Mouse (Mus musculus) MEL (cell line): ENCODE measurements around the gene Rangap1. TPM values are rescaled to one million over a fixed set of nuclear protein-coding genes. Genes with fewer than 3 reads are reported as not detected.

ENCODE experiments used
- DNase-seq: peaks from one replicate; pipeline ENCODE4 v3.0.0; 2011; ENCODE audit warnings: low read depth, low spot score
- H3K27ac ChIP-seq: 2 replicates; pipeline ENCODE4 v1.5.1; 2012; ENCODE audit warnings: low read depth, mild to moderate bottlenecking, control low read depth, low read length, moderate library complexity; ENCODE audit not compliant: control insufficient read depth
- H3K27me3 ChIP-seq, 2 experiments: fragments of 150-350 bp in 1 of 2; sonication (generic) in 1 of 2; 2 replicates each; pipeline ENCODE4 v1.6.1; 2012; ENCODE audit warnings: low read length in 2 of 2, mild to moderate bottlenecking in 2 of 2, improper control_type of control experiment in 1 of 2, moderate library complexity in 1 of 2; ENCODE audit not compliant: insufficient read depth in 2 of 2, control insufficient read depth in 1 of 2
- H3K36me3 ChIP-seq, 2 experiments: 2 replicates each; pipeline ENCODE4 v1.6.1; 2012 to 2014; ENCODE audit warnings: low read length in 2 of 2, improper control_type of control experiment in 1 of 2, inconsistent platforms in 1 of 2, mild to moderate bottlenecking in 1 of 2; ENCODE audit not compliant: insufficient read depth in 2 of 2, control insufficient read depth in 1 of 2
- H3K4me1 ChIP-seq, 2 experiments: fragments of 150-350 bp in 1 of 2; sonication (generic) in 1 of 2; 2 replicates each; pipeline ENCODE4 v1.6.1; 2012; ENCODE audit warnings: low read length in 2 of 2, improper control_type of control experiment in 1 of 2, mild to moderate bottlenecking in 1 of 2; ENCODE audit not compliant: insufficient read depth in 2 of 2, control insufficient read depth in 1 of 2
- H3K4me3 ChIP-seq, 2 experiments: fragments of 150-350 bp in 1 of 2; sonication (generic) in 1 of 2; 2 replicates each; pipeline ENCODE4 v1.5.1; 2012; ENCODE audit warnings: low read depth in 2 of 2, low read length in 2 of 2, mild to moderate bottlenecking in 2 of 2, moderate library complexity in 2 of 2, control low read depth in 1 of 2, improper control_type of control experiment in 1 of 2; ENCODE audit not compliant: control insufficient read depth in 1 of 2, insufficient read depth in 1 of 2
- H3K79me2 ChIP-seq: 2 replicates; pipeline ENCODE4 v1.6.1; 2012; ENCODE audit warnings: mild to moderate bottlenecking, low read length, moderate library complexity; ENCODE audit not compliant: control insufficient read depth, poor library complexity, insufficient read depth
- H3K9ac ChIP-seq: 2 replicates; pipeline ENCODE4 v1.6.1; 2012; ENCODE audit warnings: low read depth, mild to moderate bottlenecking, control low read depth, low read length, moderate library complexity; ENCODE audit not compliant: control insufficient read depth, poor library complexity, severe bottlenecking
- H3K9me3 ChIP-seq: fragments of 150-350 bp; sonication (generic); replicated peaks from 2 replicates; pipeline ENCODE4 v1.6.1; 2012; ENCODE audit warnings: mild to moderate bottlenecking, low read length, improper control_type of control experiment, moderate library complexity; ENCODE audit not compliant: insufficient read depth
- EP300 ChIP-seq, 2 experiments: IDR thresholded peaks; 2 replicates each; pipeline ENCODE4 v1.6.1; 2011; ENCODE audit warnings: improper control_type of control experiment in 2 of 2, low read length in 2 of 2, low read depth in 1 of 2, mild to moderate bottlenecking in 1 of 2
- ETS1 ChIP-seq: IDR thresholded peaks from 2 replicates; pipeline ENCODE4 v1.6.1; 2012; ENCODE audit warnings: low read depth, mild to moderate bottlenecking, inconsistent platforms, low read length, improper control_type of control experiment, moderate library complexity
- GATA1 ChIP-seq: IDR thresholded peaks from 2 replicates; pipeline ENCODE4 v1.6.1; 2011; ENCODE audit warnings: low read depth, low read length, improper control_type of control experiment
- MAZ ChIP-seq: IDR thresholded peaks from 2 replicates; pipeline ENCODE4 v1.6.1; 2012; ENCODE audit warnings: low read depth, mild to moderate bottlenecking, inconsistent platforms, low read length, improper control_type of control experiment
- MYB ChIP-seq: IDR thresholded peaks from 2 replicates; pipeline ENCODE4 v1.6.1; 2011; ENCODE audit warnings: mild to moderate bottlenecking, low read depth, low read length, improper control_type of control experiment
- NRF1 ChIP-seq: IDR thresholded peaks from 2 replicates; pipeline ENCODE4 v1.6.1; 2014; ENCODE audit warnings: low read depth, mild to moderate bottlenecking, inconsistent platforms, low read length, improper control_type of control experiment, moderate library complexity; ENCODE audit not compliant: poor library complexity, insufficient read depth, severe bottlenecking
- RCOR1 ChIP-seq: IDR thresholded peaks from 2 replicates; pipeline ENCODE4 v1.6.1; 2012; ENCODE audit warnings: low read depth, mild to moderate bottlenecking, inconsistent platforms, low read length, improper control_type of control experiment
- SIN3A ChIP-seq: IDR thresholded peaks from 2 replicates; pipeline ENCODE4 v1.6.1; 2012; ENCODE audit warnings: low read length, improper control_type of control experiment, inconsistent platforms
- SMC3 ChIP-seq: IDR thresholded peaks from 2 replicates; pipeline ENCODE4 v1.6.1; 2011; ENCODE audit warnings: low read depth, low read length, improper control_type of control experiment
- TCF12 ChIP-seq: IDR thresholded peaks from 2 replicates; pipeline ENCODE4 v1.6.1; 2014; ENCODE audit warnings: low read depth, mild to moderate bottlenecking, inconsistent platforms, low read length, improper control_type of control experiment, moderate library complexity
- UBTF ChIP-seq: IDR thresholded peaks from 2 replicates; pipeline ENCODE4 v1.6.1; 2012; ENCODE audit warnings: low read depth, mild to moderate bottlenecking, inconsistent platforms, low read length, improper control_type of control experiment, moderate library complexity, borderline replicate concordance; ENCODE audit not compliant: insufficient read depth
- USF1 ChIP-seq: IDR thresholded peaks from 2 replicates; pipeline ENCODE4 v1.6.1; 2014; ENCODE audit warnings: low read depth, mild to moderate bottlenecking, inconsistent platforms, low read length, improper control_type of control experiment, moderate library complexity
- ZMIZ1 ChIP-seq: IDR thresholded peaks from 2 replicates; pipeline ENCODE4 v1.6.1; 2012; ENCODE audit warnings: low read depth, mild to moderate bottlenecking, inconsistent platforms, low read length, improper control_type of control experiment, moderate library complexity
- ZNF384 ChIP-seq: IDR thresholded peaks from 2 replicates; pipeline ENCODE4 v1.6.1; 2012; ENCODE audit warnings: low read depth, mild to moderate bottlenecking, inconsistent platforms, low read length, improper control_type of control experiment
- polyA plus RNA-seq, 2 experiments: library from polyadenylated mRNA; stranded (reverse) in 1 of 2; unstranded in 1 of 2; fragments of >175 nt in 1 of 2; fragments of >200 nt in 1 of 2; gene quantifications; 2 replicates each; pipeline versions ENCODE4 v1.2.1 to v1.2.4; 2012; ENCODE audit warnings: low replicate concordance in 2 of 2, low read depth in 1 of 2; ENCODE audit not compliant: insufficient read length in 2 of 2, insufficient read depth in 1 of 2, missing spikeins in 1 of 2
- total RNA-seq: library from RNA; depleted of rRNA; stranded (reverse); fragments of 300-350 nt; gene quantifications from 2 replicates; pipeline ENCODE4 v1.2.3, GENCODE M21; 2012

The Rangap1 gene
- total and polyA plus RNA-seq, 3 experiments, result 191 to 281 TPM; not detected in 1

- no peak overlapping the region for H3K27ac ChIP-seq
- H3K9ac ChIP-seq, result no peak overlapping the region
- no peaks in the 10 kb centered on the region for H3K27me3 ChIP-seq
- TF ChIP-seq SMC3 (no peak), EP300 (IDR thresholded peaks at IDR 0.05; ENCODE audit: low read depth in 1 of 2, low read length in 2 of 2) (no peak), USF1 (0 out of 2 replicates have a peak, but pooled peaks have one; percentile 7)
- H3K9me3 ChIP-seq, result no peaks in the 10 kb centered on the region
- peaks cover 0 to 29% of the 10 kb centered on the region in 2 experiments; a peak in 2 of 4 replicates for H3K36me3 ChIP-seq
- H3K4me3 ChIP-seq, result no peak overlapping the region
- H3K79me2 ChIP-seq, result no peaks in the 10 kb centered on the region
- DNase-seq, result no peak
- peaks cover 17 to 24% of the 10 kb centered on the region in 2 experiments for H3K4me1 ChIP-seq
Observed at GRCm38 (mm10) chr15:81760361-81761079, 15.2 kb upstream of the Rangap1 start.

- H3K27me3 ChIP-seq, result no peaks in the 10 kb centered on the region
- H3K9ac ChIP-seq, result no peak overlapping the region
- peak overlapping the region; percentile 33; the same call in 1 of the 2 replicates for H3K27ac ChIP-seq
- no peak overlapping the region for H3K4me3 ChIP-seq
- DNase-seq, result peak; percentile 37
- peaks cover 0 to 20% of the 10 kb centered on the region in 2 experiments; a peak in 2 of 4 replicates for H3K36me3 ChIP-seq
- no peak; the same call in 1 of the 2 replicates for TF ChIP-seq ETS1
- peak; percentile 56 for TF ChIP-seq ZNF384
- TF ChIP-seq TCF12, result peak; percentile 52; the same call in 1 of the 2 replicates
- TF ChIP-seq MAZ, result no peak
- 0 out of 2 replicates have a peak, but pooled peaks have one; percentile 25 for TF ChIP-seq RCOR1
- no peak for TF ChIP-seq MYB
- no peak for TF ChIP-seq ZMIZ1
- peak; percentile 65 to 74; a peak in 3 of 4 replicates for TF ChIP-seq EP300 (IDR thresholded peaks at IDR 0.05; ENCODE audit: low read depth in 1 of 2, low read length in 2 of 2)
- peak; percentile 78 for TF ChIP-seq GATA1
- TF ChIP-seq UBTF, result no peak
- TF ChIP-seq SIN3A, result peak; percentile 63
- 0 out of 2 replicates have a peak, but pooled peaks have one; percentile 9 for TF ChIP-seq NRF1
- no peaks in the 10 kb centered on the region for H3K9me3 ChIP-seq
- peaks cover 12 to 15% of the 10 kb centered on the region in 2 experiments for H3K4me1 ChIP-seq
- H3K79me2 ChIP-seq, result no peaks in the 10 kb centered on the region
Observed at GRCm38 (mm10) chr15:81759542-81759941, 14.2 kb upstream of the Rangap1 start.
